Mouse (Mus musculus): Measurements from ENCODE around the gene 1700122O11Rik. TPM values are rescaled to one million over a fixed set of nuclear protein-coding genes. Genes with fewer than 3 reads are reported as not detected.

1700122O11Rik gene
- total RNA-seq, 4 experiments from 2014 or later, result not detected

DNA sequence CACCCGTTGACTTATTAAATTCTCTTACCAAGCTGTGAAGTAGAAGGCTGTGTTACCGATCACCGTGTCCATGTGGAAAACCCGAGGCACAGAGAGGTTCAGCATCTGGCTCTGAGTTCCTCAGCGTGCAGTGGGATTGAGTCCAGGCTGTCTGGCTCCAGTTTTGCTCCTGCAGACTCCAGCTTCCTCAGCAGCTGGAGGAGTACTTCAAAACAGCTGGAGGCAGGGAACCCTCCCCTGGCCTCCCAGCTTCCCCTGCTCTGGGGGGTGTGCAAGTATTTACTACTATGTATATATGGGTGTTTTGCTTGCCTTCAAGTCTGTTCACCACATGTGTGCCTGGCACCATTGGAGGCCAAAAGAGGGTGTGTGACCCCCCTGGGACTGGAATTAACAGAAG, 9.8 kb downstream of the 1700122O11Rik start:
- DNase-seq (ENCODE audit: low spot score in 2 of 2), result no peak

DNA sequence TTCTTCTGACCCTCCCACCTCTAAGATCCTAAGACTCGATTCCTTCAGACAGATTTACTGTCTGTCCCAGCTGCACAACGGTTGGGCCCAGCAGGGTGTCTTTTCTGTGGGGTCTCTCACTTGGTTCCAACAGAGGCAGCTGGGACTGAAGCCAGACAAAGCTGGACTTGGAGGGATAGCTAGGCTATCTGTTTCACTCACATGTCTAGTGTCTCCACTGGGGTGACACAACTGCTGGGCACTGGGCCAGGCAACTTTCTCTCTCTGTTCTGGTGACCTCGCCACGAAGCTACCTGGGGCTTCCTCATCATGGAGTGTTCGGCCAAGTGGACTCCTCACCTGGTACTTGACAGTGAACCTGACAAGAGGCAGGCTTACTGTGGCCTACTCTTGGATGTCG, 10.4 kb downstream of the 1700122O11Rik start:
- no peak for DNase-seq (ENCODE audit: low spot score in 2 of 2)

DNA sequence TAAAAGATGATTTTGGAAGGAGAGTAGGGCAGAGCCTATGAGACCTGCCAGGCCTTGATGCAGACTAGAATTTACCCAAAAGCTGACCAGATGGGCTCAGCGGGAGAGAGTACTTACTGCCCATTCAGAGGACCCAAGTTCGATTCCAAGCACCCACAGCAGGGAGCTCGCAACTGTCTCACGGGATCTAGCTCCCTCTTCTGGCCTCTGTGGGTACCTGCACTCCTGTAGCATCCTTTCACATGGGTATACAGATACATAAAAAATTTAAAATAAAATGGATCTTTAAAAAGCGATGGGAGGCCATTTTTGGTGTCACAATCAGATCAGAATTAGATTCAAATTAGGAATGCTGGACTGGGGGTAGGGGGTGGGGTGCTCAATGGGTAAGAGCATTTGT, 11.1 kb downstream of the 1700122O11Rik start:
- DNase-seq (ENCODE audit: low spot score in 2 of 2), result no peak

DNA sequence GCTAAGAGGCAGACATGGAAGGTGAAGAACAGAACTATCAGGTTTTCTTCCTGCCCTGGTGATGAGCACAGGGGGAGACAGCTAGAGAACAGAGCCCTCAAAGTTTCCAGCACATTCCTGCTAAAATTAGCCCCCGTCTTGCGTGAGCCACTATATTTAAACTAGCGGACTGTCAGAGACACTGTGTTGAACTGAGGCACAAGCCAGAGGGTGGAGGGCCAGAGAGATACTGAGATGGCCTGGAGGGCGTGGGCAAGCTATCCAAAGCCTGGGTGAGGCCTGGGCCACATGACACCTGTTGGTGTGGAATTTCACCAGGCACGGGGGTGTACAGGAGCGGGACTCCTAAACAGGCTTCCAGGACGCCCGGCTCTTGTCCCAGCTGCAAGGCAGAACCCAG, 14.0 kb downstream of the 1700122O11Rik start:
- no peak for DNase-seq (ENCODE audit: low spot score in 2 of 2)

DNA sequence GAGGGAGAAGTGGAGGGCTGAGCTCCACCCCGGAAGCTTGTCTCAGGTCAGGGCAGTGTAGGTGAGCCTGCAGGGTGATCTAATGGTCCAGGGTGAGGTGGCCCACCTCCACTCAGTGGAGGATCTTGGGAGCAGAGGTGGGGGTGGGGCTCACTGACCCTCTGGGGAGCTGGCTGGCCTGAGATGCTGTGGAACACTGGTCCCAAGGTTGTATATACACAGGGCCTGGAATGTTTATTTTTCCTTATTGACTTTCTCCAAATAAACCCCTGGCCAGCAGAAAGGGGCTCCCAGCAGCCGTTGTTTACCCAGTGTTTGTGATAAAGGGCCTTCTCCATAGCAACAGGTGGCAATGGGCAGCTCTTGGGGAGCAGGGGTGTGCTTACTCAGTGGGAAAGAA, 18.5 kb downstream of the 1700122O11Rik start:
- no peak for DNase-seq (ENCODE audit: low spot score in 2 of 2)

DNA sequence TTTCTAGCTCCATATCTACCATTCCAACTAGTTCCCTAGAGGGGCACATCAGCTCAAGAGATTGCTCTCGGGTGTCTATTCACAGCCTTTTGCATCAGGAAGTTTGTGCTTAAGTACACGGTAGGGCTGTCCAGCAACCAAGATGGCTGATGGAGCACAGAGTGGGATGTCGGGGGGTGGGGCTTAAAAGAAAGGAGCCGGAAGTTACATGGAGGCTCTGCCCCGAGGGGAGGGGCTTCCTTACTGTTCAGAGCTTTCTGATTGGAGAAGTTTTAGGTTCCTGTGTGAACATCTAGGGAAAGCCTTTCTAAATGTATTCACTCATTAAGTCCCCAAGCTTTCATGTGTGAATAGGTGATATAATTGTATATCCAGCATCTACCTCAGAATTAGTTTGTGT, 21.5 kb downstream of the 1700122O11Rik start:
- no peak for DNase-seq (ENCODE audit: low spot score in 2 of 2)

DNA sequence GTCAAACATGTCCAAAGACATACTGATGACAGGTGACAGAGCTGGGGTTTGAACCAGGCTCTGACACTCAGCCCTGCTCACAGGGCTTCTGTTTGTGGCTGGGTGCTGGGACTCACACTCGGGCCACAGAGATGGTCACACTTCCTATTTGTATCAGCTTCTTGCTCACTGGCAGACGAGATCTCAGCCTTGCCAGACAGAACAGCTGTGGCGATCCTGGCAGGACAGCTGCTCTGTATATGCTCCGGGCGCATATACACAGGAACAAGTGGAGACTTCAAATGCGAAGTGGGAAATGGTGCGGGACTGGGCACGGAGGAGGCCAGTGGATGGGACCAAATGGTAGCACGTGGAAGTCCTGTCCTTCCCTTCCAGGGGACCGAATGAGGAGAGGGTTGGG, 25.5 kb downstream of the 1700122O11Rik start:
- DNase-seq (ENCODE audit: low spot score in 2 of 2), result no peak

DNA sequence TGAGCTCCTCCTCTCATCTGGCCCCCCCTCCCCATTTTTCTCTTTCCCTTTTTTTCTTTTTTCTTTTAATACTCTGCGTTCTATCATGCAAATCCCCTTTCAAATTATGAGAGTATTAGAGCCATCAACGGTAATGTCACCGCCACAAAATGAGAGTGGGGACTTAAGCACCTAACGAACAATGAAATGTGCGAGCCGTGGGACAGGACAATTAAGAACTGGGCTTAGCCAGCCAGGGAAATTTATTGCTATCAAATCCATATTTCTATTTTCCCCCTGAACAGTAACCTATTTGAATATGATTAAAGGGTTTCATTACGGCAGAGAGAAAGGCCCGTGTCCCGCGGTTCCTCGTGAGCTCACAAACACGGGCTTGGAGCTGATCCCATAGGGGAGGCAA, 27.0 kb downstream of the 1700122O11Rik start:
- DNase-seq (ENCODE audit: low spot score in 2 of 2), result no peak

DNA sequence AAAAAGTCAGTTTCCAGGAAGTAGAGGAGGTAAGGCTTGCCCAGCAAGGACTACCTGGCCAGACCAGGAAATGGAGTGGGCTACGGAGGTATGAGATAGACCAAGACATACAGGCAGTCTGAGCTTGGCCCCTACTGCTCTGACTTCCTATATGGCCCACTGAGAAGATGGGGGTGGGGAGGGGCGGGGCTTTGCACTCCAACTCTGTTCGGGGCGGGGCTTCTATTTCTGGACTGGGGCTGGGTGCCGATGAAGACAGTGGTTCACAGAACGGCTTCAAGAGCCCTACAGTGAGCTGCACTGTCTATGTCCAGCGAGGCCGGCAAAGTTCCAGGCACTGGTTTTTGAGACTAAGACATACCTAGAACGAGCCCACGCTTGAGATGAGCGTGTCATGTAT, 27.8 kb downstream of the 1700122O11Rik start:
- no peak for DNase-seq (ENCODE audit: low spot score in 2 of 2)

DNA sequence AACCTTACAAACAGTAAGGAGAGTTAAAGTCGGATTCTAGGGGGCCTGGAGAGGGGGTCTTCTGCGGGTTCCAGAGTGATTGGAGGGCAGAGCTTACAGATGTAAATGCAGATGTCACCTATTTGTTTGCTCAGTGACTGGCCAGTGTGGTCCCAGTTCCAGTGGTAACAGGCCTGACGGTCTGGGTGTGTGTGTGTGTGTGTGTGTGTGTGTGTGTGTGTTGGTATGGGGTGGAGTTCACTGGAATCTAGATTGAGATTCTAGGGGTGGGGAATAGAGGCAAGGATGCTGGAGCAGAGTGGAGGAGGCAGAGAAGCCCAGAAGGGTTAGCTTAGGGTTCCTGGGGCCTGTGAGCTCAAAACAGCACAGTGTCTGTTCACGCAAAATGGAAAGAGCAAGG, 32.3 kb downstream of the 1700122O11Rik start:
- DNase-seq (ENCODE audit: low spot score in 2 of 2), result no peak

DNA sequence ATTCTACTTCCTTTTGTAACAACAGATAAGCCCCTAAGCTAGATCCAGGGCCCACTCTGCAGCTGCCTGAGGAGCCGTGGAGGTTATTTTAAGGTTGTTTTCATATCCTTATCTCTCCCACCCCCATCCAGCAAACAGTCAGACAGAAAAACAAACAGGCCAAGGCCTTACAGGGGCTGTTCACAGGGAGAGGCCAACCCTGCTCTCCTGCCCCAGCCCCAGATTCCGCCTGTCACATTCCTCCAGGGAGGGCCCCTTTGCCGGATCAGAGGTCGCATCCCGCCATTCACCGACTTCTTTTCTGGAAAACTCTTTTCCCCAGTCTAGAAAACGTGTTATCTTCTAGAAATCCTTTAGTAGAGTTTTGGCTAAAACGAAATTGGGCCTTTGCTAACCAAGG, 33.0 kb downstream of the 1700122O11Rik start:
- no peak for DNase-seq (ENCODE audit: low spot score in 2 of 2)

DNA sequence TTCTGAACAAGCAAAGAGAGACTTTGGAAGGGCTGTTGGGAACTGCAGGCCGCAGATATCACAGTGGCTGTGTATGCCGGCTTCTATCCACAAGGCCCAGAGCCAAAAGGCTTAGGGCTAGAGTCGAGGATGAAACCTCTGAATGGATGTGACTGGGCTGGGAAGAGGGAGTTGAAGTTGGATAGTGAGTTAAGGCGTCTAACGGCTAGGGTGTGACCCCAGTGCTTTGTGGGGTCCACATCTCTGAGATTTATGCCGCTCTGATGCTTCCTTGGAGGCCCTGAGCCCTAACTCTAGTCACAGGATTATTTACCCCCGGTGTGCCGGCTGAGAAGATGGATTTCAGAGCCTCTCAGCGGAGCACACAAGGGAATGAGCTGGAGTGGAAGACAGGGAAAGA, 33.5 kb downstream of the 1700122O11Rik start:
- DNase-seq (ENCODE audit: low spot score in 2 of 2), result no peak

DNA sequence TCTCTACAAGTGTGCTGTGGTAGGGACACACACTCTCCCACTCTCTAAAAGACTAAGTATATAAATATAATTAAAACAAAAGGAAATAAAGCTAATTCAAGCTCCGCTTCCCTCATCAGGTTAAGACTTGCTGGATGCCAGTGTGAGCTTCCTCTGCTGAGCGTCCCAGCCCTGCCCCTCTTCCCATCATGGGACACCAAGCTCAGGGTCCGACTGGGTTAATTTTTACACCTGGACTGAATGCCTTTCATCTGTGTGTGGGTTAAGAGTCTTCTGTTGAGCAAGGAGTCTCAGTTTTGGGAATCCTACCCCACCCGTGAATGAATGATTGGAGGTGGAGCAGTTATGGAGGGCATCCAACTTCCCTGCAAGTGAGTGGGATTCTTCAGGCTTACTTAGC, 35.6 kb downstream of the 1700122O11Rik start:
- no peak for DNase-seq (ENCODE audit: low spot score in 2 of 2)

DNA sequence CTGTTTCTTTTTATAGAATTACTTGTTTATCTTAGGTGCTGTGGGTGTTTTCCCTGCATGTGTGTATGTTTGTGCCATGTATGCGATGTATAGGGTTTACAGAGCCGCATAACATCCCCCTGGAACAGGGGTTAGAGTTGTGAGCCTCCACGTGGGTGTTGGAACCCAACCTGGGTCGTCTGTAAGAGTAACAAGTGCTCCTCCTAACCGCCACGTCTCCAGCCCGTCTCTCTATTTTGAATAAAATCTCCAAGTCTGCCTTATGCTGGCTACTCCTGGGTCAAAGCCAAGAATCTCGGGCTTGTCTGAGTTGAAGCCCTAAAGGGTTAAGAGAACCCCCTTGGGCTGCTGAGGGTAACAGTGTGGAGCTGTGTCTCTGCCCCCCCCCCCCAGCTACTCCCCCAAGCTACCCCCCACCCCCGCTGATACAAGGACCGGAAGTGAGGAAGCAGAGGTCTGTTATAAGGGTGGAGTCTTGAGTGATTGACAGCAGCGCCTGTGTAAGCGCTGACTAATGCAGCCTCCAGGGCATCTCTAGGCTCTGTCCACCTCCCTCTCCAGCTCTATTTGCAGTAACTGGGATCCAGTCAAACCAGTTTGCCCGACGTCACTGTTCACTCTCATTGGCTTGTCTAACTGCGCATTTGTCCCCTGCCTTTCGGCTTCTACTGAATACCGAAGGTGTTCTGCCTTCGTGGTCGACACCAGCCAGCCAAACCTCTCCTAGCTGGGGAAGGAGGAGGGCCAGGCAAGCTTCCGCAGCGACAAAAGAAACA, 36.3 kb downstream of the 1700122O11Rik start:
- peak; percentile 9 to 17 for DNase-seq (ENCODE audit: low spot score in 2 of 2)

DNA sequence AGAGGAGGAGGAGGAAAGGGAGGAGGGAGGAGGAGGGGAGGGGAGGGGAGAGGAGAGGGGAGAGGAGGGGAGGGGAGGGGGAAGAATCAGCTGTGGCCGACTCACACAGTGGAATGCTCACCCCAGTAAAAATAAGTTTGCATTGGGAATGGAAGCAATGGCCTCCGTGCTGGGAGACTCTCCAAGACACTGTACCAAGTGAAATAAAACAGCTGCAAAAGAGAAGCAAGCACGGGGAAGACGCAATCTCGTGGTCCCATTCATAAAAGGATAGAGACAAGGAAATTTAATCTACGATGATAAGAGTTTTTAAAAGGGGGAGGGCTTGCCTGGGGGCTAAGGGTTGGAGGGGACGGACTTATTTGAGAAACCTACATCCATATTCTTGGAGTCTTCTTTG, 36.9 kb downstream of the 1700122O11Rik start:
- no peak for DNase-seq (ENCODE audit: low spot score in 2 of 2)

DNA sequence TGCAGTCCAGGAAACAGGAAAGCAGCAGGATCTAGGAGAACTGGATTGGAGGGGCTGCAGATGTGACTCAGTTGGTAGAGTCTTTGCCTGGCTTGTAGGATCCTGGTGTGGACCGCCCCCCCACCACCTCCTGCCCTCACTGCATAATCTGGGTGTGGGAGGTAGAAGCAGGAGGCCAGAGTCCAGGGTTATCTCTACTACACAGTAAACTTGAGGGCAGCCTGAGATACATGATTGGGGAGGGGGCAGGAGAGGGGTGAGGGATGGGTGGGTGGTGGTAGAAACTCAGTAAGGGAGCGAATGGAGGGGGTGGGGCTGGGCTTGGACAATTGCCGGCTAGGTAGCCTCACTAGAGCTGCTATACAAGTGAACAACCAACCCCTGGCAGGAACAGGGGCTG, 38.3 kb downstream of the 1700122O11Rik start:
- DNase-seq (ENCODE audit: low spot score in 2 of 2), result no peak

DNA sequence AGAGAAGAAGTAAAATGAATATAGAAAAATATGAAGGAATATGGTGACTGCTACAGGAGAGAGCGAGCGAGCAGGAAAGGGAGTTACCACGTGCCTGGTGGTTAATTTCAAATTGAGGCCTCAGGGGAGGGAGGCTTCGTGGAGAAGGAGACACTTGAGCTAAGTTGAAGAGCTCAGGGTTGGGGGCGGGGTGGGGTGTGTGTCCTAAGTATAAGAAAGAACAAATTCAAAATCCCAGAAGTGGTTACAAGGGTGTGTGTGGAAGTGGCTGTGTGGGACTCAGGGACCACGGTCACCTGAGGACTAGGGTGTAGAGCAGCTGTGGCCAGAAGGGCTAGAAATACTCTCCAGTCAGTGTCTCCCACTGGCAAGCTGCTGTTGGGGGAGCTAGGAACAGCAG, 38.7 kb downstream of the 1700122O11Rik start:
- no peak for DNase-seq (ENCODE audit: low spot score in 2 of 2)

DNA sequence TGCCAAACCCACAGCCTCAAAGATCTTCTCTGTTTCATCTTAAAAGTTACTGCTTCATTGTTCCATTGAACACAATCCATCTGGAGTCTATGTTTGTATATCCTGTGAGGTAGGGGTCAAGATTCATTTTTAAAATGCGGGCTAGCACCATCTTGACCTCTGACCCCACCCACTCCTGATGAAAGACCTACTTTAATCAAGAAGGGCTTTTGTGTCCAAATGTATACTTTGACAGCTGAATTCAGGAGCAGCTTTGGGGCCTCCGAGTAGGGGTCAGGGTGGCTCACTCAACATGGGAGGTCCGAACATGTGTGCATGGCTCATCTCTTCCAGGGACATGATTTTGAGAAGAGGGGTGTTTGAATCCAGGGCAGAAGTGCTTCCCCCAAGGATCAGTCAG, 40.3 kb downstream of the 1700122O11Rik start:
- no peak for DNase-seq (ENCODE audit: low spot score in 2 of 2)

DNA sequence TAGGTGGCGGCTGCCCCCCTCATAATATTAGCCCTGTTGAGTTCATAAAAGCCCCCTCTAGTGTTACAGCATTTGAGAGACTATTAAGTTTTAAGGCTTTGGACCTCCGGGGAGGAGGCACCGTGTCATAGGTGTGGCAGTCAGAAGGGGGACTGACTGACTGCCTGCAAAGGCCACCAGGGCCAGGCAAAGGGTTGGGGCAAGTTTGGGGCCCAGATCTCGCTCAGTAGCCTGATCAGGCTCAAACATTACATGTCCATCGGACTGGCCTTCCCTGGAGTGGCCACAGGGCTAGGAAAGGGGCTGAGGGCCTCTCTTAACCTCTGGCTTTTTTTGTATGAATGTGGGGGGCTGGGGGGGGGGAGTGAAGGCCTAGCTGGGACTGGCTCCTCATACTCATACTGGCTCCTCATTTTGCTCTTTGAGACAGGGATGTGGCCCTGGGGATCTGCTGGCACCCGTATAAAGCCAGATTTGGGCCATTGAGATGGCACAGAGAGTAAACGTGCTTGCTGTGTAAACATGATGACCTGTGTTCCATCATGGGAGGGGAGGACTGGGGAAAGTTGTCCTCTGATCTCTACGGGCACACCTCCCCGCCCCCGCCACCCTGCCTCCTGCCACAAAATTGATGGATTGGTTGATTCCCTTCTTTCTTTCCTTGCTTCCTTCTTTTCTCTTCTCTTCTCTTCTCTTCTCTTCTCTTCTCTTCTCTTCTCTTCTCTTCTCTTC, 47.5 kb downstream of the 1700122O11Rik start:
- no peak for DNase-seq (ENCODE audit: low spot score in 2 of 2)

DNA sequence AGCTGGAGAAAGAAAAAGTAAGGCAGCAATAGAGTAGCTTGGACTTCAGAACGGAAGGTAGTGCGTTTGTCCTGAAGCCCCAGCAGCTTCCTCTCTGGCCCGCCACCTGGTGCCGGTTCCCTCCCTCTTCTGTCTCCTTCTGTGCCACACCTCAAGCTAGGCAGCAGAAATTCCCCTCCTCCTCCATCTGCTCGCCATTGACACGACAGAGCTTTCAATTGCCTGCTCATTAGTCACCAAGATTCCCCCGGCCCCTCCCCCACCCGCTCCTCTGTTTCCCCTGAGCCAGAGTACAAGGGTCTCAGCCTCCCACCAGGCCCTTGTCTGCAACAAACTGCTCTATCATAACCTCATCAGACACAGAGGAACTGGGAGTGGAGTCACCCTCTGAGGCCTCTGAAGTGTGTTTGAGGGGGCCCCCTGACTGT, 48.1 kb downstream of the 1700122O11Rik start:
- no peak for DNase-seq (ENCODE audit: low spot score in 2 of 2)

DNA sequence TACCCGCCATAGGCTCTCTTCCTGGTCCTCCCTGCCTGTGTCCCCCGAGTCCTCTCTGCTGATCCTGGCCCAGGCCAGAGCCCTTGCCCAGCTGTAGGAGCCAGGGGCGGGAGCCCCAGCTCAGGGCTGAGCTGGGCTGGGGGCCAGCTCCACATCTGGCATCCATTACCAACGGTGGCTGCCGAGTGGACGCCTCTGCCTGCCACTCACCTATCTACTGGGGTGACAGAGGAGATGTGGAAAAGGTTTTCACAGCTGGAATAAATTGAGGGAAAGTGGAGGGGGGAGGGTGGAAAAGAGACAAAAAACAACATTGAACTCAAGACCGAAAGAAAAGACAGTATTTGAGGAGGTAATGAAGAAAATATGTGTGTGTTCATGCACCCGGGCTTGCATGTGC, 49.3 kb downstream of the 1700122O11Rik start:
- no peak for DNase-seq (ENCODE audit: low spot score in 2 of 2)

DNA sequence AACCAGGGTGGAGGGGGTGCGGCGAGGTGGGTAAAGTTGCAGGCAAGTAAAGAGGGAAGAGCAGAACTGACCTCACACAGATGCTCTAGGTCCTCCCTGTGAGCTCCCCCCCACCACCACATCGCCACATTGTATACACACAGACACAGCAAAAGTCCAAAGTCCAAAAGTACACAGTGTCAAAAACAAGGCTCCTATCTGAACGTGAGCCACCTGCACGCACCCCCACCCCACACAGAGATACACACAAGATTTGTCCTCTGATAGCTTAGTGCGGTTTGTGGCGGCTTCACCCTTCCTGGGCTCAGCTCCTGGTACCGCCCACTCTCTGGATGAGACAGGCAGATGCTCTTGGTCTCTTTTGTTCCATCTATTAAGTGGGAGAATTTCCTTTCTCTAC, 50.0 kb downstream of the 1700122O11Rik start:
- no peak for DNase-seq (ENCODE audit: low spot score in 2 of 2)
